Mouse (Mus musculus) testis, adult 2 months (tissue): ENCODE data around the gene Hist1h4h.
"Not testable (repeated sequence)": the region's sequence is repeated elsewhere in the genome, so short reads cannot be mapped to it uniquely, and the experiment has no call there.

Source experiments
- CTCF ChIP-seq: fragments of 200-500 bp; IDR thresholded peaks from 2 replicates; pipeline ENCODE4 v1.5.1; 2012; ENCODE audit warnings: low read depth, mild to moderate bottlenecking, inconsistent platforms, low read length, moderate library complexity; ENCODE audit not compliant: control insufficient read depth, insufficient read depth, insufficient replicate concordance
- POLR2A ChIP-seq: fragments of 200-500 bp; IDR thresholded peaks from 2 replicates; pipeline ENCODE4 v1.6.1; 2012; ENCODE audit warnings: low read depth, mild to moderate bottlenecking, inconsistent platforms, low read length, moderate library complexity; ENCODE audit not compliant: control insufficient read depth

- not testable (repeated sequence) for TF ChIP-seq CTCF, POLR2A
Measured at GRCm38 (mm10) chr13:23573898-23574524, 43.2 kb downstream of the Hist1h4h start, which contains the start of the genes Hist1h2bf and Hist1h2ad.
